Mouse (Mus musculus): Measurements from ENCODE around the gene Zfp459.
"Not testable (repeated sequence)": the region's sequence is repeated elsewhere in the genome, so short reads cannot be mapped to it uniquely, and the experiment has no call there.

The Zfp459 gene

GRCm38 (mm10) chr13:67421207-67421857, at the start of gene Zfp459:
Zfp459 (minus strand) TSS chr13:67421418.
- DNase-seq (ENCODE audit: extremely low read depth, low read depth): no peak

GRCm38 (mm10) chr13:67469274-67469673, 48.1 kb upstream of the Zfp459 start:
- DNase-seq (ENCODE audit: extremely low read depth, low read depth): no peak

- peak; percentile 68 for DNase-seq (ENCODE audit: extremely low read depth, low read depth)
Measured at GRCm38 (mm10) chr13:67463506-67464185, 42.4 kb upstream of the Zfp459 start.

- no peak for DNase-seq (ENCODE audit: extremely low read depth, low read depth)
Measured at GRCm38 (mm10) chr13:67452021-67452309, 30.7 kb upstream of the Zfp459 start.

GRCm38 (mm10) chr13:67451172-67452020, 30.2 kb upstream of the Zfp459 start, which contains the start of gene Zfp874a:
Zfp874a (minus strand) TSS chr13:67451624.
- DNase-seq (ENCODE audit: extremely low read depth, low read depth): peak; percentile 83

- DNase-seq (ENCODE audit: extremely low read depth, low read depth): not testable (repeated sequence)
Measured at GRCm38 (mm10) chr13:67437095-67437494, 15.9 kb upstream of the Zfp459 start.

- DNase-seq (ENCODE audit: extremely low read depth, low read depth): no peak
Measured at GRCm38 (mm10) chr13:67428116-67428515, 6.9 kb upstream of the Zfp459 start.

- not testable (repeated sequence) for DNase-seq (ENCODE audit: extremely low read depth, low read depth)
Measured at GRCm38 (mm10) chr13:67425699-67426098, 4.5 kb upstream of the Zfp459 start.

GRCm38 (mm10) chr13:67422532-67422931, 1.3 kb upstream of the Zfp459 start:
- not testable (repeated sequence) for DNase-seq (ENCODE audit: extremely low read depth, low read depth)

GRCm38 (mm10) chr13:67420558-67421206, 536 bp downstream of the Zfp459 start:
- DNase-seq (ENCODE audit: extremely low read depth, low read depth): no peak

- DNase-seq (ENCODE audit: extremely low read depth, low read depth): no peak
Measured at GRCm38 (mm10) chr13:67416811-67417210, 4.4 kb downstream of the Zfp459 start.

GRCm38 (mm10) chr13:67415759-67416158, 5.5 kb downstream of the Zfp459 start:
- no peak for DNase-seq (ENCODE audit: extremely low read depth, low read depth)

- DNase-seq (ENCODE audit: extremely low read depth, low read depth): not testable (repeated sequence)
Measured at GRCm38 (mm10) chr13:67413634-67414033, 7.6 kb downstream of the Zfp459 start.

GRCm38 (mm10) chr13:67399183-67399903, 21.9 kb downstream of the Zfp459 start, which contains the start of gene Zfp429:
Zfp429 (minus strand) TSS chr13:67399819.
- not testable (repeated sequence) for DNase-seq (ENCODE audit: extremely low read depth, low read depth)

- not testable (repeated sequence) for DNase-seq (ENCODE audit: extremely low read depth, low read depth)
Measured at GRCm38 (mm10) chr13:67376255-67376654, 45.0 kb downstream of the Zfp459 start.

- DNase-seq (ENCODE audit: extremely low read depth, low read depth): peak; percentile 76
Measured at GRCm38 (mm10) chr13:67375050-67375911, 45.9 kb downstream of the Zfp459 start, which contains the start of the genes Gm28041 and Zfp456. Gm28041 (minus strand) TSS chr13:67375733. Zfp456 (minus strand) TSS chr13:67375810.

- peak; percentile 86 for DNase-seq (ENCODE audit: extremely low read depth, low read depth)
Measured at GRCm38 (mm10) chr13:67360131-67360744, 61.0 kb downstream of the Zfp459 start, which contains the start of the genes Gm28044 and Zfp953. Gm28044 (minus strand) TSS chr13:67360536. Zfp953 (minus strand) TSS chr13:67360605.

Measured in MEL-GATA-1-ER (cell line).